26 mouse cellular contexts compared by ENCODE assay signal in genomic region chr1:21431666-21432065, GRCm38 (mm10). TPM values are rescaled to one million over a fixed set of nuclear protein-coding genes. Genes with fewer than 3 reads are reported as not detected.
DNase-seq lines count a peak whose midpoint lies in the region; ATAC-seq and TF ChIP-seq lines count a peak whose summit lies in the region.
"Had no signal": no experiment of that assay in that cellular context is flagged by ENCODE, and none has a peak within 500 bp of the region (broad histone marks: within the 10 kb centered on the region; RNA-seq: fewer than 3 reads in every experiment).

No protein-coding gene starts in this region.

- peak; percentile 48 to 55 for DNase-seq in layer of hippocampus, adult 2 months (ENCODE audit: low spot score in 2 of 2)
- DNase-seq in layer of hippocampus, adult 11-12 months (ENCODE audit: low spot score) = no peak
- peak; percentile 24 for DNase-seq in layer of hippocampus, adult 9-11 months
- DNase-seq in layer of hippocampus, postnatal 36 days = peak; percentile 32 to 50
- no peak for DNase-seq in kidney, adult 8-10 months
- DNase-seq: adrenal gland, adult 2 months; adrenal gland, postnatal 10 days; adrenal gland, postnatal 25 days; cerebellum, adult 11 months; cerebellum, adult 18-20 months; cerebellum, adult 8-10 months; cerebellum, adult 9-11 months; cerebellum, postnatal 14 days; cerebellum, postnatal 36 days; embryo, embryonic 11 days had no signal

- TF ChIP-seq CTCF in layer of hippocampus, adult 2 months (conservative IDR thresholded peaks at IDR 0.05) = no peak

- H3K27ac ChIP-seq in layer of hippocampus, adult 2 months = no peak overlapping the region
- H3K27ac ChIP-seq: embryonic facial prominence, embryonic 13.5 days; embryonic facial prominence, embryonic 15.5 days; forebrain, embryonic 10.5 days; forebrain, embryonic 12.5 days had no signal

- ATAC-seq in frontal cortex, adult (ENCODE audit: low TSS enrichment) = no peak
- ATAC-seq: forebrain, embryonic 14.5 days had no signal

- no peak overlapping the region for H3K4me3 ChIP-seq in layer of hippocampus, adult 2 months
- H3K4me3 ChIP-seq: embryonic facial prominence, embryonic 13.5 days; embryonic facial prominence, embryonic 15.5 days; erythroblast, embryonic 14.5 days; forebrain, embryonic 10.5 days; forebrain, embryonic 12.5 days had no signal

RNA-seq across cellular contexts. Expression of gene Khdc1b, which starts 48.3 kb away (rescaled TPM):
- total RNA-seq in layer of hippocampus, adult 2 months (2021) = not detected
- not detected for total RNA-seq in layer of hippocampus, postnatal 36 days (2021)
- total RNA-seq: adrenal gland, adult 2 months; adrenal gland, postnatal 25 days; adrenal gland, postnatal 4 days; common myeloid progenitor, adult 5-6 weeks; ES-E14; MEL had no signal

Comparison
In these comparisons a context has a peak if more than half of its experiments do, and no peak if none do; other contexts are left out.
1. DNase-seq: peak in layer of hippocampus, adult 2 months (2 of 2), layer of hippocampus, adult 9-11 months (single experiment) and layer of hippocampus, postnatal 36 days (2 of 2); none in layer of hippocampus, adult 11-12 months (single experiment) and kidney, adult 8-10 months (0 of 2).